Mouse (Mus musculus): ENCODE results near the gene Smarcb1. TPM values are rescaled to one million over a fixed set of nuclear protein-coding genes. Genes with fewer than 3 reads are reported as not detected.
A peak's percentile ranks its signal among the peaks of the same experiment; 100 is the strongest.
"Not testable (repeated sequence)": the region's sequence is repeated elsewhere in the genome, so short reads cannot be mapped to it uniquely, and the experiment has no call there.

The Smarcb1 gene
- total RNA-seq, 2 experiments from 2014 or later, result 74.5 to 79.4 TPM

GRCm38 (mm10) chr10:75894601-75895000, 26.8 kb downstream of the Smarcb1 start:
- no peak for DNase-seq (ENCODE audit: low spot score in 2 of 2)

- DNase-seq (ENCODE audit: low spot score in 2 of 2), result peak; percentile 92 to 98
Measured at GRCm38 (mm10) chr10:75893089-75893750, 28.2 kb downstream of the Smarcb1 start, which contains the start of gene Derl3. Gene Derl3, plus strand, starts transcription at chr10:75893413.

- no peak for DNase-seq (ENCODE audit: low spot score in 2 of 2)
Measured at GRCm38 (mm10) chr10:75889406-75890153, 31.8 kb downstream of the Smarcb1 start.

- not testable (repeated sequence) for DNase-seq (ENCODE audit: low spot score in 2 of 2)
Measured at GRCm38 (mm10) chr10:75887504-75887903, 33.9 kb downstream of the Smarcb1 start.

GRCm38 (mm10) chr10:75884742-75885141, 36.7 kb downstream of the Smarcb1 start:
- DNase-seq (ENCODE audit: low spot score in 2 of 2), result no peak

- DNase-seq (ENCODE audit: low spot score in 2 of 2), result peak; percentile 79 to 87
Measured at GRCm38 (mm10) chr10:75883232-75883552, 38.2 kb downstream of the Smarcb1 start.

- DNase-seq (ENCODE audit: low spot score in 2 of 2), result no peak
Measured at GRCm38 (mm10) chr10:75882433-75883231, 38.8 kb downstream of the Smarcb1 start.

GRCm38 (mm10) chr10:75881578-75882432, 39.6 kb downstream of the Smarcb1 start:
- DNase-seq (ENCODE audit: low spot score in 2 of 2), result no peak

GRCm38 (mm10) chr10:75880771-75881577, 40.4 kb downstream of the Smarcb1 start:
- no peak for DNase-seq (ENCODE audit: low spot score in 2 of 2)

GRCm38 (mm10) chr10:75880351-75880750, 41.1 kb downstream of the Smarcb1 start:
- DNase-seq (ENCODE audit: low spot score in 2 of 2), result no peak

GRCm38 (mm10) chr10:75878836-75879235, 42.6 kb downstream of the Smarcb1 start:
- DNase-seq (ENCODE audit: low spot score in 2 of 2), result no peak

- DNase-seq (ENCODE audit: low spot score in 2 of 2), result peak in 1 of 2 experiments; percentile 23
Measured at GRCm38 (mm10) chr10:75873543-75874170, 47.8 kb downstream of the Smarcb1 start.

- DNase-seq (ENCODE audit: low spot score in 2 of 2), result peak; percentile 71 to 79
Measured at GRCm38 (mm10) chr10:75872915-75873542, 48.4 kb downstream of the Smarcb1 start.

- no peak for DNase-seq (ENCODE audit: low spot score in 2 of 2)
Measured at GRCm38 (mm10) chr10:75872025-75872914, 49.1 kb downstream of the Smarcb1 start.

- no peak for DNase-seq (ENCODE audit: low spot score in 2 of 2)
Measured at GRCm38 (mm10) chr10:75861587-75861986, 59.8 kb downstream of the Smarcb1 start.

GRCm38 (mm10) chr10:75860746-75861145, 60.7 kb downstream of the Smarcb1 start:
- DNase-seq (ENCODE audit: low spot score in 2 of 2), result no peak

GRCm38 (mm10) chr10:75859786-75860470, 61.5 kb downstream of the Smarcb1 start, which contains the start of gene Mif:
Gene Mif, minus strand, starts transcription at chr10:75860240.
- DNase-seq (ENCODE audit: low spot score in 2 of 2), result peak; percentile 80 to 88

Measured in left cerebral cortex, adult 18-20 months (tissue).